Mouse (Mus musculus): ENCODE results near the gene Gpam. TPM values are rescaled to one million over a fixed set of nuclear protein-coding genes. Genes with fewer than 3 reads are reported as not detected.

The Gpam gene
- polyA plus RNA-seq, 1 experiment = 9.8 TPM

- WGBS = 49% methylated on average over 3 of the region's 3 CpGs
- Histone ChIP-seq H3K4me1 (ENCODE audit: control insufficient read depth, insufficient read depth, low read length) (no peaks in the 10 kb centered on the region), H3K4me3 (replicated peaks; ENCODE audit: control insufficient read depth, low read depth, low read length) (no peak overlapping the region), H3K27ac (ENCODE audit: control insufficient read depth, insufficient read depth, low read depth, low read length, poor library complexity) (no peak overlapping the region)
- TF ChIP-seq CTCF (IDR thresholded peaks at IDR 0.05; ENCODE audit: control insufficient read depth, insufficient read depth, low read length) = no peak
- TF ChIP-seq POLR2A (IDR thresholded peaks at IDR 0.05; ENCODE audit: borderline replicate concordance, control insufficient read depth, low read depth, low read length) = no peak
These were observed 19.1 kb downstream of the Gpam start for GRCm38 (mm10) chr19:55107896-55108295.

DNA sequence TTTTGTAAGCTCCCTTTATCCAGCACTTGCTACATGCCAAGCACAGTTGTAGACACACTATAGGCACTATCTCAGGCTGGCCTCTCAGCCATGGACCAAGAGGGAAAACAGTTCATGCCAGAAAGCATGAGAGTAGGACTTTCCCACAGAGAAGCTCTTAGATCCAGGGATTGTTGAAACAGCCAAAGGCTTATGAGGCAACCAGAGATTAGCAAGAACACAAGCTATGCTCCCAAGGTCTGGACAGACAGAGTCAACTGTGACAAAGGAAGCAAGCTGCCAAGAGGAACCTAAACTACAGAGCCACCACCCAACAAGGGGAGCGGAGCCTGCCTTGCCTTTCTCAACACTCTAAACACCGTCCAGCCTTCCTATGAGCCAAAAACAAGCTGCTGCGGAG lies 21.1 kb downstream of the Gpam start:
- TF ChIP-seq CTCF (IDR thresholded peaks at IDR 0.05; ENCODE audit: control insufficient read depth, insufficient read depth, low read length) = no peak
- TF ChIP-seq POLR2A (IDR thresholded peaks at IDR 0.05; ENCODE audit: borderline replicate concordance, control insufficient read depth, low read depth, low read length) = no peak
- Histone ChIP-seq H3K4me3 (replicated peaks; ENCODE audit: control insufficient read depth, low read depth, low read length) (no peak overlapping the region), H3K27ac (ENCODE audit: control insufficient read depth, insufficient read depth, low read depth, low read length, poor library complexity) (no peak overlapping the region), H3K4me1 (ENCODE audit: control insufficient read depth, insufficient read depth, low read length) (no peaks in the 10 kb centered on the region)
- WGBS = 80% methylated on average over 3 of the region's 3 CpGs

DNA sequence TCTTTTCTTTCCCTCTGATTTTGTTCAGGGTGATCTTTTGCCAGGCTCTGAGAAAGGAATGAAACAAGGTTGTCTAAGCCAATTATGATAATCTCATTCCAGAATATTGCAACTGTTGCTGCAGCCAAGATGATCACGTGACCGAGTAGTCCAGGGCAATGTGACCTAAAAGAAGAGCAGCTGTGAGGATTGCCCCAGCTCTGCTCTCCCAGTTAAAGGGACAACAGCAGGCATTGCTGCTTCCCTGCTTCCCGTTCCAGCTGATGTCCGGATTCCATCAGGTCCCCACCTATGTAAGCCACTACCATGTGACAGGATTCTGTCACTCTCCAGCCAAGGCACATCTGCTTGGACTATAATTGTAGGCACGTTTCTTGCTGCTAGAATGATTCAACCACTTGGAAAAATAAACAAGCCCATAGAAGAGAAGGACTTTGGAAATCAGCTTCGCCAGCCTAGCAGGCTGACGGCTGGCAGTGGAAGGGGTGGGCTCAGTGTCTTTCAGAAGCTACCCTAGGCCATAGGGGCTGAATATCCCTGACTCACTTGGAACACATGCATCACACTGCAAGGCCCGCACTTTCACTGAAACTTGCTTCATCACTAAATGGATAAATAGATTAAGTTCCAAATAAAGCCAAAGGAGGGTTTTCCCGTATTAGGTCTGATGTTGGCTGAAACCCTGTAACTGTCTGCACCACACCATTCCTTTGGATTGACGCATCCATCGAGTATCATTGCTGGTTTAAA lies 23.8 kb downstream of the Gpam start:
- 74% methylated on average over 11 of the region's 11 CpGs for WGBS
- Histone ChIP-seq H3K27ac (ENCODE audit: control insufficient read depth, insufficient read depth, low read depth, low read length, poor library complexity) (no peak overlapping the region), H3K4me1 (ENCODE audit: control insufficient read depth, insufficient read depth, low read length) (peaks cover 2% of the 10 kb centered on the region; the same call in 1 of the 2 replicates), H3K4me3 (replicated peaks; ENCODE audit: control insufficient read depth, low read depth, low read length) (no peak overlapping the region)
- TF ChIP-seq CTCF (IDR thresholded peaks at IDR 0.05; ENCODE audit: control insufficient read depth, insufficient read depth, low read length) = no peak
- no peak for TF ChIP-seq POLR2A (IDR thresholded peaks at IDR 0.05; ENCODE audit: borderline replicate concordance, control insufficient read depth, low read depth, low read length)

GRCm38 (mm10) chr19:55101659-55102058 lies 25.4 kb downstream of the Gpam start:
- TF ChIP-seq CTCF (IDR thresholded peaks at IDR 0.05; ENCODE audit: control insufficient read depth, insufficient read depth, low read length) (no peak), POLR2A (IDR thresholded peaks at IDR 0.05; ENCODE audit: borderline replicate concordance, control insufficient read depth, low read depth, low read length) (no peak)
- Histone ChIP-seq H3K4me1 (ENCODE audit: control insufficient read depth, insufficient read depth, low read length) (peaks cover 2% of the 10 kb centered on the region; the same call in 1 of the 2 replicates), H3K27ac (ENCODE audit: control insufficient read depth, insufficient read depth, low read depth, low read length, poor library complexity) (no peak overlapping the region), H3K4me3 (replicated peaks; ENCODE audit: control insufficient read depth, low read depth, low read length) (no peak overlapping the region)
- WGBS = 56% methylated on average over 4 of the region's 4 CpGs

- WGBS = 55% methylated on average over 2 of the region's 2 CpGs
- peak overlapping the region; percentile 26 for H3K4me3 ChIP-seq (replicated peaks; ENCODE audit: control insufficient read depth, low read depth, low read length)
- no peak overlapping the region for H3K27ac ChIP-seq (ENCODE audit: control insufficient read depth, insufficient read depth, low read depth, low read length, poor library complexity)
- H3K4me1 ChIP-seq (ENCODE audit: control insufficient read depth, insufficient read depth, low read length) = peaks cover 2% of the 10 kb centered on the region; the same call in 1 of the 2 replicates
- TF ChIP-seq POLR2A (IDR thresholded peaks at IDR 0.05; ENCODE audit: borderline replicate concordance, control insufficient read depth, low read depth, low read length) (no peak), CTCF (IDR thresholded peaks at IDR 0.05; ENCODE audit: control insufficient read depth, insufficient read depth, low read length) (no peak)
These were observed 26.6 kb downstream of the Gpam start for GRCm38 (mm10) chr19:55100227-55101140.

- TF ChIP-seq CTCF (IDR thresholded peaks at IDR 0.05; ENCODE audit: control insufficient read depth, insufficient read depth, low read length) (no peak; the same call in 1 of the 2 replicates), POLR2A (IDR thresholded peaks at IDR 0.05; ENCODE audit: borderline replicate concordance, control insufficient read depth, low read depth, low read length) (peak; percentile 92; the same call in 1 of the 2 replicates)
- Histone ChIP-seq H3K4me1 (ENCODE audit: control insufficient read depth, insufficient read depth, low read length) (peaks cover 2% of the 10 kb centered on the region; the same call in 1 of the 2 replicates), H3K27ac (ENCODE audit: control insufficient read depth, insufficient read depth, low read depth, low read length, poor library complexity) (peak overlapping the region; percentile 79), H3K4me3 (replicated peaks; ENCODE audit: control insufficient read depth, low read depth, low read length) (peak overlapping the region; percentile 96)
- under 1% methylated on average over 69 of the region's 69 CpGs for WGBS
These were observed 27.6 kb downstream of the Gpam start for GRCm38 (mm10) chr19:55099184-55100160.

DNA sequence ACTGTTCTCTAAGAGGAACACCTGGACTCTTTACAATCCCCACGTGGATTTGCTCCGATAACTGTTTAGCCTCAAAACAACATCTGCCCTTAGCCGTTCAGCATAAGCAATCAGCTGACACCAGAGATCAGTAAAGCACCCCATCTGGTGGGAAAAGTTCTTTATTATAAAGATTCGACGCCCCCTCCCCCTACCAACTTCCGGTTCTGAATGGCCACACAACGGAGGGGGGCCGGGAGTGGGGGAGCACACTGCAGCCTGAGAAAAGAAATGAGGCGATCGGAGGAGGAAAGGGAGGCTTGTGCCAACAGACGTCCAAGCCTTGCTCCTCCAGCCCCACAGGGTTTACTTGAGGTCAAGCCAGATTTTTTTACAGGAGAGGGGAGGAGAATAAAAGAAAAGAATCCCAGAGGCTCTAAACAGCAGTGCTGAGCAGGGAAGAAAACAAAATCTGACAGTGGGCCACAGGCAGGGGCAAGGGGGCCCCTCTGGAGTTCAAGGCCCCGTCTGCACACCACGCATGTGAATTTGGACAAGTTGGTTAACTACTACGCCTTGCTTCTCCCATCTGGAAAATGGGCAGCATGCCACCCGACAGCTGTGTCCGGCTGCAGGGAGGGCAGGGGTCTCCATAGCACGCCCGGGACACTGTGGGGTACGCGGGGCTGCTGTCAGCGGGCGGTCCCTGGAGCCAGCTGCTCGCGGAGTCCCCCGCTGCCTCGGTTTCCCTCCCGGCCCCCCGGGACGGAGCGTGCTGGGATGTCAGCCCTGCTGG lies 28.4 kb downstream of the Gpam start:
- TF ChIP-seq POLR2A (IDR thresholded peaks at IDR 0.05; ENCODE audit: borderline replicate concordance, control insufficient read depth, low read depth, low read length) (no peak), CTCF (IDR thresholded peaks at IDR 0.05; ENCODE audit: control insufficient read depth, insufficient read depth, low read length) (no peak)
- peaks cover 2% of the 10 kb centered on the region; the same call in 1 of the 2 replicates for H3K4me1 ChIP-seq (ENCODE audit: control insufficient read depth, insufficient read depth, low read length)
- peak overlapping the region; percentile 96 for H3K4me3 ChIP-seq (replicated peaks; ENCODE audit: control insufficient read depth, low read depth, low read length)
- 1% methylated on average over 30 of the region's 30 CpGs for WGBS
- H3K27ac ChIP-seq (ENCODE audit: control insufficient read depth, insufficient read depth, low read depth, low read length, poor library complexity) = peak overlapping the region; percentile 79
